Mouse (Mus musculus) C2C12 (cell line): ENCODE measurements around the gene Nrxn1. TPM values are rescaled to one million over a fixed set of nuclear protein-coding genes. Genes with fewer than 3 reads are reported as not detected.

Source experiments
- H3K27me3 ChIP-seq: one replicate; pipeline ENCODE4 v1.6.1; 2011; ENCODE audit not compliant: control insufficient read depth, insufficient read depth, insufficient read length
- H3K36me3 ChIP-seq: one replicate; pipeline ENCODE4 v1.6.1; 2011; ENCODE audit not compliant: control insufficient read depth, insufficient read depth
- H3K4me3 ChIP-seq: one replicate; pipeline ENCODE4 v1.5.1; 2011; ENCODE audit warnings: mild to moderate bottlenecking, control low read depth; ENCODE audit not compliant: poor library complexity, insufficient read depth, severe bottlenecking
- H3K79me2 ChIP-seq: one replicate; pipeline ENCODE4 v1.6.1; 2011; ENCODE audit not compliant: control insufficient read depth, insufficient read depth
- H3K79me3 ChIP-seq: one replicate; pipeline ENCODE4 v1.6.1; 2011; ENCODE audit warnings: low read depth, control low read depth
- H3ac ChIP-seq: one replicate; pipeline ENCODE3; 2011; ENCODE audit warnings: low read depth; ENCODE audit not compliant: control insufficient read depth, insufficient read length
- CEBPB ChIP-seq: IDR thresholded peaks from one replicate; pipeline ENCODE4 v1.6.1; 2011; ENCODE audit warnings: low read depth, mild to moderate bottlenecking, control low read depth, moderate library complexity
- CTCF ChIP-seq: IDR thresholded peaks from one replicate; pipeline ENCODE4 v1.5.1; 2011; ENCODE audit not compliant: control insufficient read depth, insufficient read depth, insufficient read length
- FOSL1 ChIP-seq: IDR thresholded peaks from one replicate; pipeline ENCODE4 v1.8.0; 2011; ENCODE audit warnings: mild to moderate bottlenecking, low read length; ENCODE audit not compliant: poor library complexity, insufficient read depth, severe bottlenecking
- MAX ChIP-seq: IDR thresholded peaks from one replicate; pipeline ENCODE4 v1.6.1; 2011; ENCODE audit warnings: mild to moderate bottlenecking, control low read depth
- MYOD1 ChIP-seq: IDR thresholded peaks from one replicate; pipeline ENCODE4 v1.6.1; 2011; ENCODE audit warnings: low read depth; ENCODE audit not compliant: control insufficient read depth, insufficient read length
- MYOG ChIP-seq: IDR thresholded peaks from one replicate; pipeline ENCODE4 v1.6.1; 2011; ENCODE audit not compliant: control insufficient read depth, insufficient read length; ENCODE audit errors: extremely low read depth
- USF1 ChIP-seq: IDR thresholded peaks from one replicate; pipeline ENCODE4 v1.6.1; 2011; ENCODE audit warnings: low read depth, mild to moderate bottlenecking, control low read depth, moderate library complexity
- polyA plus RNA-seq: library from polyadenylated mRNA; unstranded; fragments of >200 nt; fragmentation: generic; extraction: Trizol; gene quantifications from one replicate; pipeline ENCODE4 v1.2.1, GENCODE M21; 2012; ENCODE audit warnings: missing spikeins

The Nrxn1 gene
- polyA plus RNA-seq, 1 experiment = 0.22 TPM

DNA sequence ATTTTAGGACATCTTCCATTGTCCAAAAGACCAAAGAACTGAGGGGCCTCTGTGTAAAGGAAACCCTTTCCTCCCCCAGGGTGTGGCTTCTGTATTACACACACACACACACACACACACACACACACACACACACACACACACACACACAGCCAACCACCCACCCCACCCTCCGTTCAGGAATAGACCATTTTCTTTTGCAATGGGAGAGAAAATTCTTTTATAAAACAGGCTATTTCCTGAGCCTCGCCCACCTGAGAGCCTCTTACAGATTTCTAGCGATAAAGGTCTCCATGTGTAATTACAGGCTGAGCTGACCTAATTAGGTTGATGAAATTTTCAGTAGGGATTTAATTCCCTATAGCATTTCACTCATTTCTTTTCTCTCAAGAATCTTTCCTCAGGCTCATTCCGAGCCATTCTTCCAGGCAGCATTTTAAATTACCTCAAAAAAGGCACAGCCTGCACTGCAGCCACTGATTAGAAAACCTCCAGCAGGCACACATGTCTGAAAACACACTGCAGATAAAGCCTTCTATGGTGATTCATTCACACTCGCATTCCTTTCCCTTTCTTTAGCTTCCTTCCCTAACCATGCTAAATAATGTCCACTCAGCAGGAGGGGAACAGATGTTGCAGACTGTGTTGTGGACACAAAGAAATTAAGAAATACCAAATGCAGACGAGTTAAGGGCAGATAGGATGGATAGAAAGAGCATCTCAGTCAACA, 396.6 kb downstream of the Nrxn1 start:
- TF ChIP-seq CTCF = no peak
- TF ChIP-seq MYOG = no peak
- no peak for TF ChIP-seq MAX
- no peak for TF ChIP-seq FOSL1
- TF ChIP-seq CEBPB = no peak
- TF ChIP-seq MYOD1 = peak; percentile 48
- TF ChIP-seq USF1 = no peak
- Histone ChIP-seq H3K4me3 (no peak overlapping the region), H3ac (no peak overlapping the region), H3K27me3 (no peaks in the 10 kb centered on the region), H3K36me3 (no peaks in the 10 kb centered on the region), H3K79me3 (no peaks in the 10 kb centered on the region), H3K79me2 (no peaks in the 10 kb centered on the region)

DNA sequence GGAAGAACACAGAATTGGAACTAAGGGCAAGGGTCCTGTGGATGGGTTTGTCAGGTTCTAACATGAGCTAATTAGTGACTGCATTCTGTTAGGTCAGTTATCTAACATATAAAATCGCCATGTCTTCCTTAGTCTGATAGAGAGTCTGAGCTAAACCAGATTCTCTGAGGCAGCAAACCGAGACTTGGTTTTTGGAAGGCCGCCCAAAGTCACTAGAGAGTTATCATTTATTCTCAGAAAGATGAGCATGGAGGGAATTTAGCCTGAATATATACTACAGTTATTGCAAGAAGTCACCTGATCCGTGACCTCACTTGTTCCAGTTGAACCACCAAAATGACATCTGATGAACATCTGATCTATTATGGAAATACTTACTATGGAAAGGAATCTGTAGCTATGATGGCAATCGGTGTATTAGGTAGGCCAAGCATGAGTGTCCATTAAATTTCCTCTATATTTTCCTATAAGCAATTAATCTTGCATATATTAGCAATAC, 397.7 kb downstream of the Nrxn1 start:
- Histone ChIP-seq H3K79me3 (no peaks in the 10 kb centered on the region), H3K36me3 (no peaks in the 10 kb centered on the region), H3K79me2 (no peaks in the 10 kb centered on the region), H3K27me3 (no peaks in the 10 kb centered on the region), H3ac (no peak overlapping the region), H3K4me3 (no peak overlapping the region)
- no peak for TF ChIP-seq USF1
- TF ChIP-seq FOSL1 = no peak
- TF ChIP-seq CEBPB = no peak
- TF ChIP-seq MAX = no peak
- no peak for TF ChIP-seq MYOG
- TF ChIP-seq MYOD1 = no peak
- no peak for TF ChIP-seq CTCF

DNA sequence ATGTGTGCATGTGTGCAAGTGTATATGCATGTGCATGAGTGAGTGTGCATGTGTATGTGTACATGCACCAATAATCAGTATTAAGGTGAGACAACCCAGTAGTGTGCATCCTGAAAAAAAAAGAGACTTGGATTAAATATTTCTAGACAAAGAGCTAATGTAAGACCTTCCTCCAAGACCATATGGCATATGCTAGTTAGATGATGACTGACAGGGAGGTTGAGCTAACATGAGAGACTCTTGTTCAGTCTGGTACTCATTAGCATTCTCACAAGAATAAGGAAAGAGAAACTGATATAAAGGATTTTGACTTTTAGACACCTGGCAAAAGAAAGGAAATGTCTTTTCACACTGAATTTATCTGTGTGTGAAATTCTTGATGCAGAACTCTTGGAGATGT, 408.7 kb downstream of the Nrxn1 start:
- no peak overlapping the region for H3K4me3 ChIP-seq
- TF ChIP-seq MYOG (no peak), CTCF (no peak), USF1 (no peak), CEBPB (no peak), MAX (no peak), MYOD1 (no peak), FOSL1 (no peak)
- no peaks in the 10 kb centered on the region for H3K36me3 ChIP-seq
- H3K79me2 ChIP-seq = no peaks in the 10 kb centered on the region
- no peak overlapping the region for H3ac ChIP-seq
- H3K27me3 ChIP-seq = no peaks in the 10 kb centered on the region
- no peaks in the 10 kb centered on the region for H3K79me3 ChIP-seq

DNA sequence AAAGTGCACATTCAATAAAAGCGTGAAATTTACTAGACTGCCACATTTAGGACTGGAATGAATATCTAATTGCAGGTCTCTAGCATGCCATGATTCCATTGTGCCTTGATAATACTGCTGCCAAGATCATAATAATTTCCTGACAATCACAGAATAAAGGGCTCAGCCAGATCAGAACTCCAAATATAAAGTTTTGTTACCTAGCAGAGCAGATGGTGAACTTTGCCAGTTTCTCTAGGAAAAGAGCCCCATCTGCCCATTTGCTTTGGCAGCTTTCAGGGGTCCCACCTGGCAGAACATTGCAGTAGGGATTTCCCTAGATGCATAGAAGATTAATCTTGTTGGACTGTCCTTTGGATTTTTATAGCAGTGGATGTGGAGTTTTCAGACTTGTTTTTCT, 411.9 kb downstream of the Nrxn1 start:
- Histone ChIP-seq H3K79me3 (no peaks in the 10 kb centered on the region), H3K4me3 (no peak overlapping the region), H3K27me3 (no peaks in the 10 kb centered on the region), H3K79me2 (no peaks in the 10 kb centered on the region), H3K36me3 (no peaks in the 10 kb centered on the region), H3ac (no peak overlapping the region)
- no peak for TF ChIP-seq USF1
- TF ChIP-seq MAX = no peak
- TF ChIP-seq CTCF = no peak
- TF ChIP-seq MYOG = no peak
- no peak for TF ChIP-seq MYOD1
- TF ChIP-seq CEBPB = no peak

DNA sequence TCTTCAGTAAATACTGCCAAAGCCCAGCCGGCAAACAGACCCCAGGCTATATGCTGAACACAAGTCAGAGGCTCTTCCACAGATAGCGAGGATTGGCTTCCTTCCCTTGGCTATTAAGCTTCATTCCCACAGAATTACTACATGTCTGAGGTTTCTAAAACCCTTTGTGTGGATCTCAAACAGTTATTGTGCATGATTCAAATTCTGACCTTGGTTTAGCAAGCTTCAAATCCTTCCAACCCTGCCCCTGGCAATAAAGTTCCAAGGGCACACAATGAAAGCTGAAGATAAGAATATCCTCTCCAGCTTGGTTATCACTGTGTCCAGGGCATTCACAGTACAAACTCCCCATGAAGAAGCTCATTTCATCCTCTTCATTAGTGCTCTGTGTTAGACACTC, 416.2 kb downstream of the Nrxn1 start:
- Histone ChIP-seq H3K4me3 (no peak overlapping the region), H3K27me3 (no peaks in the 10 kb centered on the region), H3K79me2 (no peaks in the 10 kb centered on the region), H3ac (no peak overlapping the region), H3K79me3 (no peaks in the 10 kb centered on the region), H3K36me3 (no peaks in the 10 kb centered on the region)
- TF ChIP-seq USF1 = no peak
- no peak for TF ChIP-seq CEBPB
- no peak for TF ChIP-seq MAX
- no peak for TF ChIP-seq MYOG
- TF ChIP-seq FOSL1 = no peak
- TF ChIP-seq MYOD1 = no peak
- no peak for TF ChIP-seq CTCF
